Mouse (Mus musculus): ENCODE results near the gene Ypel4. TPM values are rescaled to one million over a fixed set of nuclear protein-coding genes. Genes with fewer than 3 reads are reported as not detected.

The Ypel4 gene
- total and polyA plus RNA-seq, 2 experiments from 2014 or later = 9.3 to 15.0 TPM

- peak within 1 kb of the TSS; percentile 96 for H3K27ac ChIP-seq (ENCODE audit: low read depth, low read length)
- no peaks in the 10 kb centered on the region for H3K27me3 ChIP-seq (ENCODE audit: insufficient read depth, low read length)
- peak within 1 kb of the TSS; percentile 91 for H3K9ac ChIP-seq
- no peaks in the 10 kb centered on the region for H3K9me3 ChIP-seq (ENCODE audit: low read length)
- peak; percentile 96 for ATAC-seq
- H3K4me2 ChIP-seq (ENCODE audit: low read depth) = peak within 1 kb of the TSS; percentile 92
- H3K4me1 ChIP-seq (ENCODE audit: insufficient read depth) = peaks cover 16% of the 10 kb centered on the region
- H3K4me3 ChIP-seq (ENCODE audit: low read depth, low read length) = peak within 1 kb of the TSS; percentile 94
- 0% methylated on average over 24 of the region's 25 CpGs for WGBS
- H3K36me3 ChIP-seq (ENCODE audit: insufficient read depth) = no peaks in the 10 kb centered on the region
- DNase-seq = peak; percentile 93
- TF ChIP-seq CTCF (IDR thresholded peaks at IDR 0.05; ENCODE audit: low read depth) = 0 out of 2 replicates have a peak, but pooled peaks have one; percentile 1
Observed at GRCm38 (mm10) chr2:84743561-84743960, 9.7 kb downstream of the Ypel4 start, which contains the start of gene Gm19426. Gm19426 (minus strand) TSS chr2:84743655.

GRCm38 (mm10) chr2:84744126-84744525 is 10.3 kb downstream of the Ypel4 start:
- 2% methylated on average over 10 of the region's 10 CpGs for WGBS
- Histone ChIP-seq H3K9me3 (ENCODE audit: low read length) (no peaks in the 10 kb centered on the region), H3K9ac (peak overlapping the region; percentile 91), H3K4me2 (ENCODE audit: low read depth) (peak overlapping the region; percentile 92), H3K27me3 (ENCODE audit: insufficient read depth, low read length) (no peaks in the 10 kb centered on the region), H3K36me3 (ENCODE audit: insufficient read depth) (no peaks in the 10 kb centered on the region), H3K4me3 (ENCODE audit: low read depth, low read length) (peak overlapping the region; percentile 94), H3K4me1 (ENCODE audit: insufficient read depth) (peaks cover 15% of the 10 kb centered on the region), H3K27ac (ENCODE audit: low read depth, low read length) (peak overlapping the region; percentile 71)
- TF ChIP-seq CTCF (IDR thresholded peaks at IDR 0.05; ENCODE audit: low read depth) = no peak
- DNase-seq (no peak), ATAC-seq (peak; percentile 13)

GRCm38 (mm10) chr2:84750115-84750514 is 16.3 kb downstream of the Ypel4 start:
- Histone ChIP-seq H3K36me3 (ENCODE audit: insufficient read depth) (no peaks in the 10 kb centered on the region), H3K4me2 (ENCODE audit: low read depth) (no peak overlapping the region), H3K9me3 (ENCODE audit: low read length) (no peaks in the 10 kb centered on the region), H3K9ac (no peak overlapping the region), H3K4me1 (ENCODE audit: insufficient read depth) (no peaks in the 10 kb centered on the region), H3K27ac (ENCODE audit: low read depth, low read length) (no peak overlapping the region), H3K4me3 (ENCODE audit: low read depth, low read length) (no peak overlapping the region), H3K27me3 (ENCODE audit: insufficient read depth, low read length) (no peaks in the 10 kb centered on the region)
- ATAC-seq (no peak; the same call in 1 of the 2 replicates), DNase-seq (no peak)
- WGBS = 84% methylated on average over 6 of the region's 6 CpGs
- no peak for TF ChIP-seq CTCF (IDR thresholded peaks at IDR 0.05; ENCODE audit: low read depth)

GRCm38 (mm10) chr2:84756245-84756644 is 22.4 kb downstream of the Ypel4 start:
- TF ChIP-seq CTCF (IDR thresholded peaks at IDR 0.05; ENCODE audit: low read depth) = no peak
- DNase-seq (no peak), ATAC-seq (no peak)
- H3K4me3 ChIP-seq (ENCODE audit: low read depth, low read length) = no peak overlapping the region
- no peaks in the 10 kb centered on the region for H3K9me3 ChIP-seq (ENCODE audit: low read length)
- WGBS = 89% methylated on average over 5 of the region's 5 CpGs
- no peak overlapping the region for H3K4me2 ChIP-seq (ENCODE audit: low read depth)
- H3K9ac ChIP-seq = no peak overlapping the region
- H3K27me3 ChIP-seq (ENCODE audit: insufficient read depth, low read length) = no peaks in the 10 kb centered on the region
- no peaks in the 10 kb centered on the region for H3K36me3 ChIP-seq (ENCODE audit: insufficient read depth)
- no peaks in the 10 kb centered on the region for H3K4me1 ChIP-seq (ENCODE audit: insufficient read depth)
- no peak overlapping the region for H3K27ac ChIP-seq (ENCODE audit: low read depth, low read length)

GRCm38 (mm10) chr2:84757026-84757682 is 23.3 kb downstream of the Ypel4 start:
- no peak for ATAC-seq
- H3K36me3 ChIP-seq (ENCODE audit: insufficient read depth) = no peaks in the 10 kb centered on the region
- whole genome bisulfite sequencing = 57% methylated on average over 7 of the region's 7 CpGs
- H3K9me3 ChIP-seq (ENCODE audit: low read length) = no peaks in the 10 kb centered on the region
- no peak overlapping the region for H3K4me2 ChIP-seq (ENCODE audit: low read depth)
- no peak for DNase-seq
- no peak overlapping the region for H3K27ac ChIP-seq (ENCODE audit: low read depth, low read length)
- no peaks in the 10 kb centered on the region for H3K27me3 ChIP-seq (ENCODE audit: insufficient read depth, low read length)
- no peak for TF ChIP-seq CTCF (IDR thresholded peaks at IDR 0.05; ENCODE audit: low read depth)
- no peaks in the 10 kb centered on the region for H3K4me1 ChIP-seq (ENCODE audit: insufficient read depth)
- H3K4me3 ChIP-seq (ENCODE audit: low read depth, low read length) = no peak overlapping the region
- H3K9ac ChIP-seq = no peak overlapping the region

GRCm38 (mm10) chr2:84758542-84759127 is 24.8 kb downstream of the Ypel4 start:
- peak; percentile 77 for ATAC-seq
- TF ChIP-seq CTCF (IDR thresholded peaks at IDR 0.05; ENCODE audit: low read depth) = peak; percentile 72
- no peak overlapping the region for H3K9ac ChIP-seq
- H3K27me3 ChIP-seq (ENCODE audit: insufficient read depth, low read length) = no peaks in the 10 kb centered on the region
- no peak overlapping the region for H3K4me3 ChIP-seq (ENCODE audit: low read depth, low read length)
- no peaks in the 10 kb centered on the region for H3K9me3 ChIP-seq (ENCODE audit: low read length)
- WGBS = 3% methylated on average over 2 of the region's 2 CpGs
- no peak overlapping the region for H3K27ac ChIP-seq (ENCODE audit: low read depth, low read length)
- H3K4me2 ChIP-seq (ENCODE audit: low read depth) = no peak overlapping the region
- H3K4me1 ChIP-seq (ENCODE audit: insufficient read depth) = no peaks in the 10 kb centered on the region
- H3K36me3 ChIP-seq (ENCODE audit: insufficient read depth) = no peaks in the 10 kb centered on the region
- peak; percentile 65 for DNase-seq

GRCm38 (mm10) chr2:84760777-84761176 is 26.9 kb downstream of the Ypel4 start:
- H3K9me3 ChIP-seq (ENCODE audit: low read length) = no peaks in the 10 kb centered on the region
- H3K4me1 ChIP-seq (ENCODE audit: insufficient read depth) = no peaks in the 10 kb centered on the region
- DNase-seq = no peak
- WGBS = 66% methylated on average over 8 of the region's 8 CpGs
- H3K4me2 ChIP-seq (ENCODE audit: low read depth) = no peak overlapping the region
- H3K36me3 ChIP-seq (ENCODE audit: insufficient read depth) = no peaks in the 10 kb centered on the region
- H3K27ac ChIP-seq (ENCODE audit: low read depth, low read length) = no peak overlapping the region
- ATAC-seq = no peak
- H3K4me3 ChIP-seq (ENCODE audit: low read depth, low read length) = no peak overlapping the region
- H3K9ac ChIP-seq = no peak overlapping the region
- H3K27me3 ChIP-seq (ENCODE audit: insufficient read depth, low read length) = no peaks in the 10 kb centered on the region
- no peak for TF ChIP-seq CTCF (IDR thresholded peaks at IDR 0.05; ENCODE audit: low read depth)
